Mouse (Mus musculus): ENCODE measurements around the gene Uqcc1. TPM values are rescaled to one million over a fixed set of nuclear protein-coding genes. Genes with fewer than 3 reads are reported as not detected.
"Not testable (repeated sequence)": the region's sequence is repeated elsewhere in the genome, so short reads cannot be mapped to it uniquely, and the experiment has no call there.

Uqcc1 gene
- polyA plus RNA-seq, 1 experiment from 2014 or later = 71.5 TPM

GRCm38 (mm10) chr2:155925213-155925612 is 4.9 kb downstream of the Uqcc1 start:
- H3K9ac ChIP-seq; H3K4me1 ChIP-seq; H3K9me3 ChIP-seq; H3K4me3 ChIP-seq; H3K27me3 ChIP-seq; ATAC-seq (ENCODE audit: insufficient number of reproducible peaks, insufficient read depth, low FRiP score, low TSS enrichment); H3K4me2 ChIP-seq (replicated peaks); H3K27ac ChIP-seq; H3K36me3 ChIP-seq: not testable (repeated sequence)
- 98% methylated on average over 6 of the region's 6 CpGs for WGBS

DNA sequence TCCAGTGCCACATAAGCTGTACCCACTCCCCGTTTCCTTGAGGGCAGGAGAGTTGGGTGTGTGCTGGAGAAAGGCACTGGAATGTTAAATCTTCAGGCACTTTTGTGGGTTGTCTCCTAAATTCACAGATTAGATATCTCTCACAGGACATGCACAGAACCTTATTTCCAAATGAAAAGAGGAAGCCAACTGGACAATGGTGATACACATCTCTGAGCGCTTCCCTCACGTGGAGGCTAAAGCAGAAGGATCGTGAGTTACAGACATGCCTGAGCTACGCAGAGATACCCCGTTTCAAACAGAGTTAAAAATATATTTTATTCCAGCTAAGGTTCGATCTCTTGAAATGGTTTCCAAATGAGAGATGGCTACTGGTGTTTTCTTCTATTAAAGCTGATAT is 7.0 kb downstream of the Uqcc1 start:
- Histone ChIP-seq H3K9ac (no peak overlapping the region), H3K4me2 (replicated peaks) (no peak overlapping the region), H3K9me3 (no peaks in the 10 kb centered on the region), H3K4me3 (no peak overlapping the region), H3K27ac (no peak overlapping the region), H3K36me3 (peaks cover 16% of the 10 kb centered on the region; the same call in 1 of the 2 replicates), H3K4me1 (no peaks in the 10 kb centered on the region), H3K27me3 (no peaks in the 10 kb centered on the region)
- WGBS = 96% methylated on average over 7 of the region's 7 CpGs
- ATAC-seq (ENCODE audit: insufficient number of reproducible peaks, insufficient read depth, low FRiP score, low TSS enrichment) = no peak

- Histone ChIP-seq H3K4me1 (no peaks in the 10 kb centered on the region), H3K4me3 (no peak overlapping the region), H3K36me3 (peaks cover 50% of the 10 kb centered on the region), H3K9ac (no peak overlapping the region), H3K4me2 (replicated peaks) (no peak overlapping the region), H3K27me3 (no peaks in the 10 kb centered on the region), H3K27ac (no peak overlapping the region), H3K9me3 (no peaks in the 10 kb centered on the region)
- 92% methylated on average over 6 of the region's 6 CpGs for WGBS
- no peak for ATAC-seq (ENCODE audit: insufficient number of reproducible peaks, insufficient read depth, low FRiP score, low TSS enrichment)
Measured at GRCm38 (mm10) chr2:155914684-155915083, 15.4 kb downstream of the Uqcc1 start.

DNA sequence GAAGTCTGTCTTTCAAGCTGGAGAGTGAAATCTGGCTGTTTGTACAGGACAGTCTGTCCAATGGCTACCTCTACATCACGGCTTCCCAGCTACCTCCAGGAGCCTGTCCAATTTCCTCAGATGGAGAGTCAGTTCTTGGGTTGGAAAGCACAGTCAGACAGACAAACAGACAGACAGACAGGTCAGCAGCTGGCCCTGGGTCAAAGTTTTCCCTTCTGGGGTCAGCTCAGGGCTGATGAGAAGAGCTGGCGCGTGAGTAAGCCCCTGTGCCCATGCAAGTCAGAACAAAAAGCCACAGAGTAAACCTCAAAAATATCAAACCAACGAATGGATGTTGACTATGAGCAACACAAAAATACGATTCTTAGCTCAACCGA is 26.5 kb downstream of the Uqcc1 start:
- Histone ChIP-seq H3K4me2 (replicated peaks) (no peak overlapping the region), H3K4me3 (no peak overlapping the region), H3K9me3 (no peaks in the 10 kb centered on the region), H3K27me3 (no peaks in the 10 kb centered on the region), H3K4me1 (no peaks in the 10 kb centered on the region), H3K36me3 (peaks cover 28% of the 10 kb centered on the region), H3K27ac (no peak overlapping the region), H3K9ac (no peak overlapping the region)
- 93% methylated on average over 6 of the region's 6 CpGs for WGBS
- ATAC-seq (ENCODE audit: insufficient number of reproducible peaks, insufficient read depth, low FRiP score, low TSS enrichment) = no peak

DNA sequence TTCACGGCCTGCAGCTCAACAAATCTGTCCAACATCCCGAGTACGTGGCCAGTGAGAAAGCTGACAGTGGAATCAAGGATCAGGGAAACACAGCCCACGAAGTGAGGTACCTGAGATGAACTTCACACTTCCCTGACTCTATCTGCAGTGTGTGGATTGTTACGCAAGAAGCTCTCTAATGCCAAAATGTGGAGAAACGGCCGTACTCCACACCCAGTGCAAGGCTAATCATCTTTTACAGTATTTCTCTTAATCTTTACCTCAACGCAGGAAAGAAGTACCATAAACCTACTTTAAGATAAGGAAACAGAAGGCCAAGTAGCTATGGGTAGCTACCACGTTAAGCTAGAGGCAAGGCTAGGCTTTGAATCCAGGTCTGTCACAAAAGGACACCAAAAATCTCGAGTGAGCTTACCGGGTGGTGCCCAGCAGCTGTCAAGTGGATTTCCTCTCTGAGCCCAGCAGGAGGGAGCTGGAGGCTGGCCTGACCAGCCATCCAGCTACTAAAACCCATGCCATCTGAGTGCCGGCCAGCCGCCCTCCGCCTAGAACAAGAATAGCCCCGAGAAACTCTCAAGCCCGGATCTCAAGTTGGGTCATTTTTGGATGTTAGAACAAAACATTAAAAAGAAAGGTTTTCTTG is 27.0 kb downstream of the Uqcc1 start:
- H3K36me3 ChIP-seq = peaks cover 23% of the 10 kb centered on the region; the same call in 1 of the 2 replicates
- H3K4me1 ChIP-seq = no peaks in the 10 kb centered on the region
- H3K4me3 ChIP-seq = no peak overlapping the region
- no peaks in the 10 kb centered on the region for H3K9me3 ChIP-seq
- H3K27ac ChIP-seq = no peak overlapping the region
- ATAC-seq (ENCODE audit: insufficient number of reproducible peaks, insufficient read depth, low FRiP score, low TSS enrichment) = no peak
- no peak overlapping the region for H3K9ac ChIP-seq
- no peak overlapping the region for H3K4me2 ChIP-seq (replicated peaks)
- no peaks in the 10 kb centered on the region for H3K27me3 ChIP-seq
- 89% methylated on average over 16 of the region's 16 CpGs for WGBS

DNA sequence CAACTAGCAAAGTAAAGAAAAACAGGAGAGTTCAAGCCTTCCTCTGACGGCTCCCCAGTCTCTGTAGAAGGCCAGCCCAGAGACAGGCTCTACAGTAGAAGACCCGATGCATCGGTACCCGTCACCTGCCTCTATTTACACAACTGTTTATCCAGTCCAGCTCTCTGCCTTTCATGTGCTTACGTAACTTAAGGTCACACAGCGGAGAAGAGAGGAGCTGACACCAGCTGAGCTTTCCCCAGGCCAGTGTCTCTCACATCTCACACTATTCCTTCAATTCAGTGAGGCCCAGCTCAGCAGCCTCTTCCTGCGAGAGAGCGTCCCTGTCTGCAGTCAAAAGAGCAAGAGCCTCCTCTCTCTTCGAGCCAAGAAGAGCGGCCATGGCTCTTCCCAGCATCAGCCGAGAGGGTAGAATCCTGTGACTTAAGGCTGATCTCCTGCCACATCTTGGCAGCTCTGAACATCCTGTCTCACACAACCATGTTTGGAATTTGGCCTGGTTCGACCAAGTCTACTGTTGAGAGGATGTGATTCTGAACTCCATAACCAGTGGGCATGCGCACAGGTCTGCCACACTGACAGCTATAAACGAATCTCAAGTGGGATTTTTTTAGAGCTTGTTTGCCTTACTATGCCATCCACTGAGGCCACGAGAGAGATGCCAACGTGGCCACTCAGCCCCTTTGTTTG is 34.9 kb downstream of the Uqcc1 start:
- WGBS = 89% methylated on average over 16 of the region's 16 CpGs
- Histone ChIP-seq H3K27me3 (no peaks in the 10 kb centered on the region), H3K36me3 (peaks cover 19% of the 10 kb centered on the region), H3K4me1 (no peaks in the 10 kb centered on the region), H3K27ac (no peak overlapping the region), H3K9me3 (no peaks in the 10 kb centered on the region), H3K4me2 (replicated peaks) (no peak overlapping the region), H3K4me3 (no peak overlapping the region), H3K9ac (no peak overlapping the region)
- no peak for ATAC-seq (ENCODE audit: insufficient number of reproducible peaks, insufficient read depth, low FRiP score, low TSS enrichment)

- Histone ChIP-seq H3K4me3 (no peak overlapping the region), H3K9ac (no peak overlapping the region), H3K4me1 (no peaks in the 10 kb centered on the region), H3K4me2 (replicated peaks) (no peak overlapping the region), H3K9me3 (no peaks in the 10 kb centered on the region), H3K27ac (no peak overlapping the region), H3K36me3 (peaks cover 22% of the 10 kb centered on the region), H3K27me3 (no peaks in the 10 kb centered on the region)
- WGBS = 94% methylated on average over 13 of the region's 13 CpGs
- no peak for ATAC-seq (ENCODE audit: insufficient number of reproducible peaks, insufficient read depth, low FRiP score, low TSS enrichment)
Measured at GRCm38 (mm10) chr2:155894307-155895045, 35.6 kb downstream of the Uqcc1 start.

GRCm38 (mm10) chr2:155886776-155887175 is 43.3 kb downstream of the Uqcc1 start:
- Histone ChIP-seq H3K36me3 (0 out of 2 replicates have a peak, but pooled peaks cover 26% of the 10 kb centered on the region), H3K4me3 (no peak overlapping the region), H3K9me3 (no peaks in the 10 kb centered on the region), H3K27me3 (no peaks in the 10 kb centered on the region), H3K9ac (no peak overlapping the region), H3K4me2 (replicated peaks) (no peak overlapping the region), H3K27ac (no peak overlapping the region), H3K4me1 (no peaks in the 10 kb centered on the region; the same call in 1 of the 2 replicates)
- WGBS = 90% methylated on average over 12 of the region's 12 CpGs
- no peak for ATAC-seq (ENCODE audit: insufficient number of reproducible peaks, insufficient read depth, low FRiP score, low TSS enrichment)

DNA sequence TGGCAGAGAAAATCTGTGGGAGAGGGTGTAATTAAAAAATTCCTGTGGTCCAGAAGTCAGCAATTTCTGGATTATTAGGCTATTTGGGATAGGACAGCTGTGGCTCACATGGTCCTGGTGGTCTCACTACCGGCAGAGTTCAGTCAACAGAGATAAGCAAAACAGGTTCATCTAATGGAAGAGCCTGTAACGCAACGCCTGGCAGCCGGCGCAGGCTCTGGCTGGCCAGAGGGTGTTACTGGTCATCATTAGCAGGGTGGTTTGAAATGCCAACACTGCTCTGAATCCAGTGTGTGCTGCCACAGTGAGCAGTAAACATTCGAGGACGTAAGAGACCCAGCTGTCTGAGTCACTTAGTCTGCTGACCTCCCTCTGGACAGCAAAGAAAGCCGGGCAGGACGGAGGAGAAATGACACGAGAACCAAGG is 44.8 kb downstream of the Uqcc1 start:
- Histone ChIP-seq H3K9me3 (no peaks in the 10 kb centered on the region), H3K4me3 (no peak overlapping the region), H3K4me1 (no peaks in the 10 kb centered on the region; the same call in 1 of the 2 replicates), H3K9ac (no peak overlapping the region), H3K4me2 (replicated peaks) (no peak overlapping the region), H3K27ac (no peak overlapping the region), H3K27me3 (no peaks in the 10 kb centered on the region), H3K36me3 (peaks cover 28% of the 10 kb centered on the region; the same call in 1 of the 2 replicates)
- WGBS = 70% methylated on average over 10 of the region's 10 CpGs
- no peak for ATAC-seq (ENCODE audit: insufficient number of reproducible peaks, insufficient read depth, low FRiP score, low TSS enrichment)

DNA sequence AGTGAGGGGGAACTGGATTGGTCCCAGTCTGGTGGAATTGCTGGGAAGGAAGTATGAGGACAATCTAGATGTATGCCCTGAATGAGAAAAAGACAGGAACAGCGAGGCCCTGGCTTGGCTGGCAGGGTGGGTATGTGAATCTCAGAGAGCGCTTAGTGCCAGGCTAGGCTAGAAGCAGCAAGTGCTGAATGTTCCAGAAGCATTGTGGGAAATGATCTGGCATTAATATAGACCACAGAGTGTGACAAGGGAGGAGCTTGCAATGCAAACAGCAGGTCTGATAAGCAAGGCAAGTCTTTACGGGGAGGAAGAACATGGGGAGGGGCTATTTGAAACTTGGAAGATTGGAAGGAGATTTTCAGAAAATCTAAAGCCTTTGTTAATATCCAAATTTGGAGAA is 48.0 kb downstream of the Uqcc1 start:
- H3K4me3 ChIP-seq = no peak overlapping the region
- H3K9ac ChIP-seq = no peak overlapping the region
- peaks cover 34% of the 10 kb centered on the region for H3K36me3 ChIP-seq
- 91% methylated on average over 3 of the region's 3 CpGs for WGBS
- H3K4me2 ChIP-seq (replicated peaks) = no peak overlapping the region
- no peak for ATAC-seq (ENCODE audit: insufficient number of reproducible peaks, insufficient read depth, low FRiP score, low TSS enrichment)
- no peaks in the 10 kb centered on the region for H3K27me3 ChIP-seq
- H3K4me1 ChIP-seq = no peaks in the 10 kb centered on the region; the same call in 1 of the 2 replicates
- H3K27ac ChIP-seq = no peak overlapping the region
- H3K9me3 ChIP-seq = no peaks in the 10 kb centered on the region

GRCm38 (mm10) chr2:155878964-155879876 is 50.9 kb downstream of the Uqcc1 start:
- Histone ChIP-seq H3K36me3 (peaks cover 26% of the 10 kb centered on the region), H3K4me3 (no peak overlapping the region), H3K27ac (no peak overlapping the region), H3K9me3 (no peaks in the 10 kb centered on the region), H3K4me2 (replicated peaks) (no peak overlapping the region), H3K4me1 (no peaks in the 10 kb centered on the region; the same call in 1 of the 2 replicates), H3K27me3 (no peaks in the 10 kb centered on the region), H3K9ac (no peak overlapping the region)
- WGBS = 76% methylated on average over 21 of the region's 21 CpGs
- no peak for ATAC-seq (ENCODE audit: insufficient number of reproducible peaks, insufficient read depth, low FRiP score, low TSS enrichment)

Data from embryonic facial prominence, embryonic 12.5 days (tissue).